Mouse (Mus musculus): Measurements from ENCODE around the gene Fbxl7. TPM values are rescaled to one million over a fixed set of nuclear protein-coding genes. Genes with fewer than 3 reads are reported as not detected.
A peak's percentile ranks its signal among the peaks of the same experiment; 100 is the strongest.
"Not testable (repeated sequence)": the region's sequence is repeated elsewhere in the genome, so short reads cannot be mapped to it uniquely, and the experiment has no call there.

Fbxl7 gene
- polyA plus RNA-seq, 1 experiment from 2014 or later, result 19.6 TPM

GRCm38 (mm10) chr15:26795937-26796336 lies 99.4 kb downstream of the Fbxl7 start:
- no peaks in the 10 kb centered on the region for H3K9me3 ChIP-seq (replicated peaks)
- WGBS, result 81% methylated on average over 2 of the region's 2 CpGs
- no peak for DNase-seq (ENCODE audit: low spot score)
- H3K27me3 ChIP-seq (ENCODE audit: low read depth, poor library complexity, severe bottlenecking), result no peaks in the 10 kb centered on the region
- H3K27ac ChIP-seq, result no peak overlapping the region
- H3K4me3 ChIP-seq, result no peak overlapping the region
- H3K36me3 ChIP-seq, result no peaks in the 10 kb centered on the region
- H3K4me1 ChIP-seq, result peaks cover 10% of the 10 kb centered on the region

DNA sequence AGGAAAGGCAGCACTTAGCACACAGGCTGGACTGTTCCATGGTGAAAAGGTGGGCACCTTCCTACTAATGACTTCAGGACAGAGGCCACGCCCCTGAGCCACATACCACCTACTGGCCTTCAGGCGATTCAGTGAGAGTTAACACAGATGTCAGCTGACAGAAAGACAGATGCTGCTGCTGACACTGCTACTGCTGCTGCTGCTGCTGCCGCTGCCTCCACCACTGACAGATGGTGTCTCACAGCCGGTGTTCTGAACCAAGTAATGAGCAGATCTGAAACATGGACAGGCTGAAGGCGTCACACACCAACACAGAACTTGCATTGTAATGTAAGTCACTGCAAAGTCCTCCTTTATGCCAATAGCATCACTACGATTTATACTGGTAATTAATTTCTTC lies 99.9 kb downstream of the Fbxl7 start:
- no peaks in the 10 kb centered on the region for H3K27me3 ChIP-seq (ENCODE audit: low read depth, poor library complexity, severe bottlenecking)
- no peaks in the 10 kb centered on the region for H3K36me3 ChIP-seq
- peak; percentile 38 for DNase-seq (ENCODE audit: low spot score)
- no peaks in the 10 kb centered on the region for H3K9me3 ChIP-seq (replicated peaks)
- no peak overlapping the region for H3K27ac ChIP-seq
- peaks cover 10% of the 10 kb centered on the region for H3K4me1 ChIP-seq
- no peak overlapping the region for H3K4me3 ChIP-seq
- WGBS, result 41% methylated on average over 6 of the region's 6 CpGs

GRCm38 (mm10) chr15:26787148-26787547 lies 108.2 kb downstream of the Fbxl7 start:
- Histone ChIP-seq H3K4me1 (no peaks in the 10 kb centered on the region), H3K36me3 (no peaks in the 10 kb centered on the region), H3K4me3 (no peak overlapping the region), H3K27me3 (ENCODE audit: low read depth, poor library complexity, severe bottlenecking) (no peaks in the 10 kb centered on the region), H3K27ac (no peak overlapping the region), H3K9me3 (replicated peaks) (no peaks in the 10 kb centered on the region)
- no peak for DNase-seq (ENCODE audit: low spot score)
- WGBS, result 67% methylated on average over 6 of the region's 6 CpGs

- Histone ChIP-seq H3K36me3 (no peaks in the 10 kb centered on the region), H3K27me3 (ENCODE audit: low read depth, poor library complexity, severe bottlenecking) (no peaks in the 10 kb centered on the region), H3K9me3 (replicated peaks) (no peaks in the 10 kb centered on the region), H3K27ac (no peak overlapping the region), H3K4me3 (no peak overlapping the region), H3K4me1 (no peaks in the 10 kb centered on the region)
- 83% methylated on average over 3 of the region's 3 CpGs for WGBS
- no peak for DNase-seq (ENCODE audit: low spot score)
Measured at GRCm38 (mm10) chr15:26780557-26780956, 114.8 kb downstream of the Fbxl7 start.

GRCm38 (mm10) chr15:26779129-26779528 lies 116.3 kb downstream of the Fbxl7 start:
- no peak for DNase-seq (ENCODE audit: low spot score)
- H3K4me1 ChIP-seq, result no peaks in the 10 kb centered on the region
- no peak overlapping the region for H3K27ac ChIP-seq
- no peaks in the 10 kb centered on the region for H3K27me3 ChIP-seq (ENCODE audit: low read depth, poor library complexity, severe bottlenecking)
- H3K9me3 ChIP-seq (replicated peaks), result no peaks in the 10 kb centered on the region
- 80% methylated on average over 4 of the region's 4 CpGs for WGBS
- no peaks in the 10 kb centered on the region for H3K36me3 ChIP-seq
- H3K4me3 ChIP-seq, result no peak overlapping the region

GRCm38 (mm10) chr15:26775720-26776119 lies 119.7 kb downstream of the Fbxl7 start:
- Histone ChIP-seq H3K27me3 (ENCODE audit: low read depth, poor library complexity, severe bottlenecking) (no peaks in the 10 kb centered on the region), H3K9me3 (replicated peaks) (no peaks in the 10 kb centered on the region), H3K36me3 (no peaks in the 10 kb centered on the region), H3K4me1 (no peaks in the 10 kb centered on the region), H3K4me3 (no peak overlapping the region), H3K27ac (no peak overlapping the region)
- DNase-seq (ENCODE audit: low spot score), result no peak

DNA sequence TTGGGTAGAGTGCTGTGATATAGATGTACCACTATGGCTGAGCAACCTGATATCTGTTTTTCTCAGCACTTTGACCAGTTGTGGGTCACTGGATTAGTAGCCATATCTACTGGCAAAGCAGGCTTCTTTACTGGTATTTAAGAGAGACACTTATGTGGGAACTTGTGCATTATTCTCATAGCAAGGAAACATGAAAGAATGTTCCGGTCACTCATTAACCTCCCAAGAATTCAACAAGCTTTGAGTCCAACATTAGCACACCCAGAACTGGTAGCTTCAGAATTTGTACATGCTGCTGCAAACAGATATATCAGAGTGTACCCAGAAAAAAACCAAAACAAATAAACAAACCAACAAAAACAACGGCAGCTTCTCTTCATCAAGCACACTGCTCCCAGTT lies 120.5 kb downstream of the Fbxl7 start:
- Histone ChIP-seq H3K4me3 (no peak overlapping the region), H3K27ac (no peak overlapping the region), H3K9me3 (replicated peaks) (no peaks in the 10 kb centered on the region), H3K4me1 (no peaks in the 10 kb centered on the region), H3K36me3 (no peaks in the 10 kb centered on the region), H3K27me3 (ENCODE audit: low read depth, poor library complexity, severe bottlenecking) (no peaks in the 10 kb centered on the region)
- 96% methylated on average over 2 of the region's 2 CpGs for WGBS
- DNase-seq (ENCODE audit: low spot score), result no peak

- no peak for DNase-seq (ENCODE audit: low spot score)
- Histone ChIP-seq H3K27ac (no peak overlapping the region), H3K9me3 (replicated peaks) (no peaks in the 10 kb centered on the region), H3K27me3 (ENCODE audit: low read depth, poor library complexity, severe bottlenecking) (no peaks in the 10 kb centered on the region; the same call in 1 of the 2 replicates), H3K4me1 (peaks cover 12% of the 10 kb centered on the region), H3K4me3 (no peak overlapping the region), H3K36me3 (no peaks in the 10 kb centered on the region)
- 91% methylated on average over 4 of the region's 4 CpGs for WGBS
Measured at GRCm38 (mm10) chr15:26761651-26762050, 133.7 kb downstream of the Fbxl7 start.

DNA sequence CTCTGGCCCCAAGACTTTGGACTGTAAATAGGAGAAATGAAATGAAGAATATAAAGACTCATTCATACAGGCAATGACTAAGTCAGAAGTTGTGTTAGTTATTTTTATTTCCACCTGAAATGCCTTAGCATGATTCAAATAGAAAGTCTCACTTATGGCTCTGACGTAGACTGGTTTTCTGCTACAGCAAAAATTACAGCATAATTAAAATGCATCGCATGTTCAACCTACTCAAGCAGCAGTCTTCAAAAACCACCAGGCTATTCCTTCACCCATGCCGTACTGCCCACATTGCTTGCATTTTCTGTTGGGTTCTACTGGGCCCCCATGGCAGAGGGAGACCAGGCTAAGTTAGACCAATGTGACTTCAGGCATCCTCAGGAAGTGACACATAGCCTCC lies 146.9 kb downstream of the Fbxl7 start:
- WGBS, result 92% methylated on average over 3 of the region's 3 CpGs
- no peaks in the 10 kb centered on the region for H3K9me3 ChIP-seq (replicated peaks)
- no peak for DNase-seq (ENCODE audit: low spot score)
- no peaks in the 10 kb centered on the region for H3K36me3 ChIP-seq
- no peaks in the 10 kb centered on the region for H3K4me1 ChIP-seq
- H3K27ac ChIP-seq, result no peak overlapping the region
- H3K4me3 ChIP-seq, result no peak overlapping the region
- no peaks in the 10 kb centered on the region for H3K27me3 ChIP-seq (ENCODE audit: low read depth, poor library complexity, severe bottlenecking)

DNA sequence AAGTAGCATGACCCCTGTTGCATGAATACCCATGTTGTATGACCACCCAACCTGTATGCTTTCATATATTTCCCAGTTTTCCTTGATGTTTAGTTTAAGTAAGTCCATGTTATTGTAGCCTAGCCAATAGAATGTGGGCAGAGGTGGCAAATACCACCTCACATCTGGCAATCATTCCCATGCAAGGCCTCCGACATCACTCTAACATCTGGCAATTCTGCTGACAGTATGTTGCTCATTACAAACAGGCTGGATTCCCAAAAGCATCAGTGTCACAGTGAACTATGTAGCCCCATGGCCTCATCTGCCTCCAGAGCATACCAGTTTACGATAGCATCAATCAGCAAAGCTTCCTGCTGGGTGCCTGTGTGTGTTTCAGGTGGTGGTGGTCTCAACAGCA lies 163.0 kb downstream of the Fbxl7 start:
- no peaks in the 10 kb centered on the region for H3K27me3 ChIP-seq (ENCODE audit: low read depth, poor library complexity, severe bottlenecking)
- no peak overlapping the region for H3K27ac ChIP-seq
- H3K4me3 ChIP-seq, result no peak overlapping the region
- no peak for DNase-seq (ENCODE audit: low spot score)
- no peaks in the 10 kb centered on the region for H3K36me3 ChIP-seq
- peaks cover 5% of the 10 kb centered on the region for H3K4me1 ChIP-seq
- H3K9me3 ChIP-seq (replicated peaks), result no peaks in the 10 kb centered on the region
- 35% methylated on average over 2 of the region's 2 CpGs for WGBS

- Histone ChIP-seq H3K36me3 (no peaks in the 10 kb centered on the region), H3K4me1 (peaks cover 5% of the 10 kb centered on the region), H3K27ac (no peak overlapping the region), H3K27me3 (ENCODE audit: low read depth, poor library complexity, severe bottlenecking) (no peaks in the 10 kb centered on the region), H3K9me3 (replicated peaks) (no peaks in the 10 kb centered on the region), H3K4me3 (no peak overlapping the region)
- WGBS, result 83% methylated on average over 2 of the region's 2 CpGs
- DNase-seq (ENCODE audit: low spot score), result no peak
Measured at GRCm38 (mm10) chr15:26730760-26731159, 164.6 kb downstream of the Fbxl7 start.

DNA sequence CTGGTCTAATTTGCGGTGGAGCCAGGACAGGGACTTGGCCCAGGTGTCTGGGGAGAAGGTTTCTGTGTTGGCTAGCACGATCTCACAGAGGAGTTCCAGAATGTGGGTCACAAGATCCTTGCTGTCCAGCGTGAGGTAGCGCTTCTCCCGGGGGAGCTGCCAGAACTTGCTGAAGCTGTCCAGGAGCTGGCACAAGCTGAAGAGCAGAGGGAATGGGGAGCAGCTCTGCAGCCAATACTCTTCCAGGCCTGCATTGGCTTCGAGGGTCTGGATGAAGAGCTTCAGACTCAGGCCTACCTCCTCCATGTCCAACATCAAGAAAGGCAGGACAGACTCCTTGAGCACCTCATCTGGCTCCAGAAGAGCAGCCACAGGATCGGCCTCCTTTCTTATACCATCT lies 166.0 kb downstream of the Fbxl7 start:
- H3K36me3 ChIP-seq; H3K9me3 ChIP-seq (replicated peaks); H3K27ac ChIP-seq; H3K27me3 ChIP-seq (ENCODE audit: low read depth, poor library complexity, severe bottlenecking); DNase-seq (ENCODE audit: low spot score); H3K4me3 ChIP-seq; H3K4me1 ChIP-seq: not testable (repeated sequence)
- 92% methylated on average over 6 of the region's 7 CpGs for WGBS

GRCm38 (mm10) chr15:26718390-26719036 lies 176.9 kb downstream of the Fbxl7 start:
- H3K4me3 ChIP-seq, result no peak overlapping the region
- no peaks in the 10 kb centered on the region for H3K9me3 ChIP-seq (replicated peaks)
- peak overlapping the region; percentile 79 for H3K27ac ChIP-seq
- H3K27me3 ChIP-seq (ENCODE audit: low read depth, poor library complexity, severe bottlenecking), result no peaks in the 10 kb centered on the region
- H3K4me1 ChIP-seq, result peaks cover 27% of the 10 kb centered on the region
- no peaks in the 10 kb centered on the region for H3K36me3 ChIP-seq
- no peak for DNase-seq (ENCODE audit: low spot score)
- 36% methylated on average over 5 of the region's 5 CpGs for WGBS

DNA sequence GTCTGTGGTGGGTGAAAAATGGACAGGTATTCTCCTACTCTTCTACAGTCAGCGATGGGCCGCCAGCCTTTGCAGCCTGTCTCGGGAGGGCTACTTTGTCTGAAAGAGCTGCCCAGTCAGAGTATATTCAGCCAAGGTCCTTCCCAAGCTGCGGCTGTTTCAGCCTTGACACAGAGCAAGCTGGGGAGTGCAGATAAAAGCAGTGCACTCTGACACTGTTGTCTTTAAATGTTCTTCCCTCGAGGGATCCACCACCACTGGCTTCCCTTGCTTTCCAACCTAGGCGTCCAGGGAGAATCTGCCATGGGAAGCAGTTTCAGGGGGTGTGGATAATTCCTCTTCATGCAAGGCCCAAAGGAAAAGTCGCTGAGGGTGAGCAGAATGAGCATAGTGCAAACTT lies 177.4 kb downstream of the Fbxl7 start:
- Histone ChIP-seq H3K4me1 (peaks cover 27% of the 10 kb centered on the region), H3K4me3 (no peak overlapping the region), H3K27me3 (ENCODE audit: low read depth, poor library complexity, severe bottlenecking) (no peaks in the 10 kb centered on the region), H3K27ac (peak overlapping the region; percentile 79), H3K9me3 (replicated peaks) (no peaks in the 10 kb centered on the region), H3K36me3 (no peaks in the 10 kb centered on the region)
- DNase-seq (ENCODE audit: low spot score), result peak; percentile 32
- WGBS, result 43% methylated on average over 7 of the region's 7 CpGs
